Mouse (Mus musculus): Measurements from ENCODE around the gene Hnf4a.

GRCm38 (mm10) chr2:163539321-163540040 is 32.9 kb downstream of the Hnf4a start:
- TF ChIP-seq CTCF (IDR thresholded peaks at IDR 0.05; ENCODE audit: control insufficient read depth, insufficient read depth, insufficient read length) (no peak), MAX (IDR thresholded peaks at IDR 0.05) (no peak), USF1 (IDR thresholded peaks at IDR 0.05; ENCODE audit: low read depth) (no peak), MYOD1 (IDR thresholded peaks at IDR 0.05; ENCODE audit: control insufficient read depth, insufficient read length, low read depth) (no peak)

Data from C2C12 (cell line).